Mouse (Mus musculus): Measurements from ENCODE around the gene Enpp7. TPM values are rescaled to one million over a fixed set of nuclear protein-coding genes. Genes with fewer than 3 reads are reported as not detected.
A peak's percentile ranks its signal among the peaks of the same experiment; 100 is the strongest.

Gene Enpp7
- polyA plus RNA-seq, 1 experiment from 2014 or later: not detected

GRCm38 (mm10) chr11:118963926-118964325, 24.1 kb upstream of the Enpp7 start:
- H3K9ac ChIP-seq (ENCODE audit: low read length): no peak overlapping the region
- no peak overlapping the region for H3K4me3 ChIP-seq (ENCODE audit: low read depth, low read length)
- ATAC-seq (replicated peaks; ENCODE audit: low FRiP score, low TSS enrichment, low read depth) (no peak), DNase-seq (ENCODE audit: low spot score) (no peak)
- no peaks in the 10 kb centered on the region for H3K36me3 ChIP-seq (ENCODE audit: control insufficient read depth, insufficient read depth, low read length)
- H3K27me3 ChIP-seq (replicated peaks; ENCODE audit: control insufficient read depth, insufficient read depth, low read length): no peaks in the 10 kb centered on the region
- no peak overlapping the region for H3K4me2 ChIP-seq (ENCODE audit: low read length)
- H3K4me1 ChIP-seq (replicated peaks; ENCODE audit: control insufficient read depth, insufficient read depth, low read length): no peaks in the 10 kb centered on the region
- no peaks in the 10 kb centered on the region for H3K9me3 ChIP-seq (ENCODE audit: control insufficient read depth, low read length)
- H3K27ac ChIP-seq (ENCODE audit: low read depth): no peak overlapping the region
- WGBS: 77% methylated on average over 5 of the region's 5 CpGs

- H3K9me3 ChIP-seq (ENCODE audit: control insufficient read depth, low read length): no peaks in the 10 kb centered on the region
- H3K27ac ChIP-seq (ENCODE audit: low read depth): no peak overlapping the region
- DNase-seq (ENCODE audit: low spot score) (no peak), ATAC-seq (replicated peaks; ENCODE audit: low FRiP score, low TSS enrichment, low read depth) (no peak)
- H3K27me3 ChIP-seq (replicated peaks; ENCODE audit: control insufficient read depth, insufficient read depth, low read length): no peaks in the 10 kb centered on the region
- H3K36me3 ChIP-seq (ENCODE audit: control insufficient read depth, insufficient read depth, low read length): no peaks in the 10 kb centered on the region
- 43% methylated on average over 7 of the region's 7 CpGs for WGBS
- H3K9ac ChIP-seq (ENCODE audit: low read length): no peak overlapping the region
- H3K4me3 ChIP-seq (ENCODE audit: low read depth, low read length): no peak overlapping the region
- H3K4me1 ChIP-seq (replicated peaks; ENCODE audit: control insufficient read depth, insufficient read depth, low read length): no peaks in the 10 kb centered on the region
- H3K4me2 ChIP-seq (ENCODE audit: low read length): no peak overlapping the region
Observed at GRCm38 (mm10) chr11:118965078-118965477, 22.9 kb upstream of the Enpp7 start.

GRCm38 (mm10) chr11:118971470-118972034, 16.4 kb upstream of the Enpp7 start:
- WGBS: 30% methylated on average over 20 of the region's 20 CpGs
- no peaks in the 10 kb centered on the region for H3K9me3 ChIP-seq (ENCODE audit: control insufficient read depth, low read length)
- no peak overlapping the region for H3K27ac ChIP-seq (ENCODE audit: low read depth)
- ATAC-seq (replicated peaks; ENCODE audit: low FRiP score, low TSS enrichment, low read depth) (no peak), DNase-seq (ENCODE audit: low spot score) (peak; percentile 83)
- no peak overlapping the region for H3K4me3 ChIP-seq (ENCODE audit: low read depth, low read length)
- H3K9ac ChIP-seq (ENCODE audit: low read length): no peak overlapping the region
- H3K27me3 ChIP-seq (replicated peaks; ENCODE audit: control insufficient read depth, insufficient read depth, low read length): no peaks in the 10 kb centered on the region
- H3K36me3 ChIP-seq (ENCODE audit: control insufficient read depth, insufficient read depth, low read length): no peaks in the 10 kb centered on the region
- no peak overlapping the region for H3K4me2 ChIP-seq (ENCODE audit: low read length)
- no peaks in the 10 kb centered on the region for H3K4me1 ChIP-seq (replicated peaks; ENCODE audit: control insufficient read depth, insufficient read depth, low read length)

GRCm38 (mm10) chr11:118972431-118973377, 15.3 kb upstream of the Enpp7 start:
- H3K4me1 ChIP-seq (replicated peaks; ENCODE audit: control insufficient read depth, insufficient read depth, low read length): no peaks in the 10 kb centered on the region
- no peaks in the 10 kb centered on the region for H3K9me3 ChIP-seq (ENCODE audit: control insufficient read depth, low read length)
- DNase-seq (ENCODE audit: low spot score): no peak
- no peak overlapping the region for H3K9ac ChIP-seq (ENCODE audit: low read length)
- H3K27me3 ChIP-seq (replicated peaks; ENCODE audit: control insufficient read depth, insufficient read depth, low read length): peaks cover 2% of the 10 kb centered on the region; the same call in 1 of the 2 replicates
- no peak overlapping the region for H3K4me3 ChIP-seq (ENCODE audit: low read depth, low read length)
- no peak for ATAC-seq (replicated peaks; ENCODE audit: low FRiP score, low TSS enrichment, low read depth)
- H3K4me2 ChIP-seq (ENCODE audit: low read length): no peak overlapping the region
- H3K36me3 ChIP-seq (ENCODE audit: control insufficient read depth, insufficient read depth, low read length): no peaks in the 10 kb centered on the region
- H3K27ac ChIP-seq (ENCODE audit: low read depth): no peak overlapping the region
- 50% methylated on average over 18 of the region's 18 CpGs for WGBS

- ATAC-seq (replicated peaks; ENCODE audit: low FRiP score, low TSS enrichment, low read depth) (no peak), DNase-seq (ENCODE audit: low spot score) (no peak)
- H3K27ac ChIP-seq (ENCODE audit: low read depth): no peak overlapping the region
- H3K4me2 ChIP-seq (ENCODE audit: low read length): no peak overlapping the region
- H3K36me3 ChIP-seq (ENCODE audit: control insufficient read depth, insufficient read depth, low read length): no peaks in the 10 kb centered on the region
- H3K4me1 ChIP-seq (replicated peaks; ENCODE audit: control insufficient read depth, insufficient read depth, low read length): no peaks in the 10 kb centered on the region
- H3K27me3 ChIP-seq (replicated peaks; ENCODE audit: control insufficient read depth, insufficient read depth, low read length): peaks cover 5% of the 10 kb centered on the region; the same call in 1 of the 2 replicates
- H3K9ac ChIP-seq (ENCODE audit: low read length): no peak overlapping the region
- no peaks in the 10 kb centered on the region for H3K9me3 ChIP-seq (ENCODE audit: control insufficient read depth, low read length)
- WGBS: 66% methylated on average over 7 of the region's 7 CpGs
- H3K4me3 ChIP-seq (ENCODE audit: low read depth, low read length): no peak overlapping the region
Observed at GRCm38 (mm10) chr11:118974340-118974739, 13.6 kb upstream of the Enpp7 start.

GRCm38 (mm10) chr11:118975427-118975826, 12.6 kb upstream of the Enpp7 start:
- peak; percentile 88 for DNase-seq (ENCODE audit: low spot score)
- Histone ChIP-seq H3K36me3 (ENCODE audit: control insufficient read depth, insufficient read depth, low read length) (no peaks in the 10 kb centered on the region), H3K4me2 (ENCODE audit: low read length) (peak overlapping the region; percentile 22; the same call in 1 of the 2 replicates), H3K4me1 (replicated peaks; ENCODE audit: control insufficient read depth, insufficient read depth, low read length) (no peaks in the 10 kb centered on the region), H3K4me3 (ENCODE audit: low read depth, low read length) (no peak overlapping the region), H3K27ac (ENCODE audit: low read depth) (no peak overlapping the region), H3K27me3 (replicated peaks; ENCODE audit: control insufficient read depth, insufficient read depth, low read length) (peaks cover 5% of the 10 kb centered on the region; the same call in 1 of the 2 replicates), H3K9ac (ENCODE audit: low read length) (no peak overlapping the region), H3K9me3 (ENCODE audit: control insufficient read depth, low read length) (no peaks in the 10 kb centered on the region)
- no peak for ATAC-seq (replicated peaks; ENCODE audit: low FRiP score, low TSS enrichment, low read depth)
- under 1% methylated on average over 10 of the region's 10 CpGs for WGBS

GRCm38 (mm10) chr11:118975917-118976316, 12.1 kb upstream of the Enpp7 start:
- no peak overlapping the region for H3K27ac ChIP-seq (ENCODE audit: low read depth)
- WGBS: 14% methylated on average over 12 of the region's 12 CpGs
- peak overlapping the region; percentile 22; the same call in 1 of the 2 replicates for H3K4me2 ChIP-seq (ENCODE audit: low read length)
- no peak overlapping the region for H3K9ac ChIP-seq (ENCODE audit: low read length)
- no peak for ATAC-seq (replicated peaks; ENCODE audit: low FRiP score, low TSS enrichment, low read depth)
- H3K4me1 ChIP-seq (replicated peaks; ENCODE audit: control insufficient read depth, insufficient read depth, low read length): no peaks in the 10 kb centered on the region
- DNase-seq (ENCODE audit: low spot score): no peak
- no peaks in the 10 kb centered on the region for H3K36me3 ChIP-seq (ENCODE audit: control insufficient read depth, insufficient read depth, low read length)
- no peaks in the 10 kb centered on the region for H3K9me3 ChIP-seq (ENCODE audit: control insufficient read depth, low read length)
- H3K27me3 ChIP-seq (replicated peaks; ENCODE audit: control insufficient read depth, insufficient read depth, low read length): peaks cover 5% of the 10 kb centered on the region; the same call in 1 of the 2 replicates
- H3K4me3 ChIP-seq (ENCODE audit: low read depth, low read length): no peak overlapping the region

GRCm38 (mm10) chr11:118980388-118980787, 7.6 kb upstream of the Enpp7 start:
- no peak for DNase-seq (ENCODE audit: low spot score)

More at GRCm38 (mm10) chr11:118980388-118980787, 7.6 kb upstream of the Enpp7 start:
- Histone ChIP-seq H3K4me3 (ENCODE audit: low read depth, low read length) (no peak overlapping the region), H3K27me3 (replicated peaks; ENCODE audit: control insufficient read depth, insufficient read depth, low read length) (peaks cover 5% of the 10 kb centered on the region; the same call in 1 of the 2 replicates), H3K9me3 (ENCODE audit: control insufficient read depth, low read length) (no peaks in the 10 kb centered on the region), H3K4me2 (ENCODE audit: low read length) (no peak overlapping the region), H3K27ac (ENCODE audit: low read depth) (no peak overlapping the region), H3K4me1 (replicated peaks; ENCODE audit: control insufficient read depth, insufficient read depth, low read length) (no peaks in the 10 kb centered on the region), H3K9ac (ENCODE audit: low read length) (no peak overlapping the region), H3K36me3 (ENCODE audit: control insufficient read depth, insufficient read depth, low read length) (no peaks in the 10 kb centered on the region)
- WGBS: 69% methylated on average over 2 of the region's 2 CpGs
- no peak for ATAC-seq (replicated peaks; ENCODE audit: low FRiP score, low TSS enrichment, low read depth)
